ENCODE assay signal across 19 mouse cellular contexts in the genomic region with DNA sequence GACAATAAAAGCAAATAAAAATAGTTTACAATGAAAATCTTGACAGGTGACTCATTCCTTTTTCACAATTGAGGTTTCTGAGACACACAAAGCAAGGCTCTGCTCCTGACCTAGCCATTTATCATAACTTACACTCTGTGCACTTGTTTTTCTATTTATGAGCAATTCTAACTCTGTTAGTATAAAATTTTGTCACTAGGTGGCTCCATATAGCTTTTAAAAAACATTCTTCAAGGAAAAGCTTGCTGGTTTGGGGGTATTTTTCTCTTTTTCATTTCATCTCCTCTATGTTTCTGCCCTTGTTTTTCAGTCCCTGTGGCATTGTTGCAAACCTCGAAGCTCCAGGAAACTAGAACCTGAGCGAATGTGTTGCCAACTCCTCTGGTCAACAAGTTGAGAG.
DNase-seq lines count a peak whose midpoint lies in the region; ATAC-seq and TF ChIP-seq lines count a peak whose summit lies in the region.
"Had no signal": no experiment of that assay in that cellular context is flagged by ENCODE, and none has a peak within 500 bp of the region (broad histone marks: within the 10 kb centered on the region; RNA-seq: fewer than 3 reads in every experiment).

No protein-coding gene starts in this region.

- no peaks in the 10 kb centered on the region for H3K4me1 ChIP-seq in forebrain, embryonic 14.5 days (ENCODE audit: control insufficient read depth, insufficient read depth, low read length)
- no peaks in the 10 kb centered on the region for H3K4me1 ChIP-seq in forebrain, embryonic 11.5 days (replicated peaks; ENCODE audit: control insufficient read depth, insufficient read depth, low read length)
- no peaks in the 10 kb centered on the region for H3K4me1 ChIP-seq in limb, embryonic 14.5 days (ENCODE audit: control insufficient read depth, insufficient read depth, low read length)
- no peaks in the 10 kb centered on the region for H3K4me1 ChIP-seq in limb, embryonic 10.5 days
- H3K4me1 ChIP-seq: embryonic facial prominence, embryonic 13.5 days; forebrain, embryonic 13.5 days; heart, embryonic 15.5 days; limb, embryonic 15.5 days; midbrain, embryonic 12.5 days; neural tube, embryonic 13.5 days had no signal

- H3K9me3 ChIP-seq in forebrain, embryonic 14.5 days (replicated peaks; ENCODE audit: control insufficient read depth, low read length): no peaks in the 10 kb centered on the region
- no peaks in the 10 kb centered on the region for H3K9me3 ChIP-seq in forebrain, embryonic 11.5 days (ENCODE audit: control insufficient read depth, low read length)
- H3K9me3 ChIP-seq in limb, embryonic 14.5 days (ENCODE audit: control insufficient read depth, low read length): no peaks in the 10 kb centered on the region
- H3K9me3 ChIP-seq in limb, embryonic 10.5 days (replicated peaks): no peaks in the 10 kb centered on the region
- H3K9me3 ChIP-seq: embryonic facial prominence, embryonic 13.5 days; forebrain, embryonic 13.5 days; heart, embryonic 15.5 days; limb, embryonic 15.5 days; midbrain, embryonic 12.5 days; neural tube, embryonic 13.5 days had no signal

- H3K36me3 ChIP-seq in forebrain, embryonic 14.5 days (ENCODE audit: control insufficient read depth, insufficient read depth, low read length): no peaks in the 10 kb centered on the region
- H3K36me3 ChIP-seq in forebrain, embryonic 11.5 days (ENCODE audit: control insufficient read depth, insufficient read depth, low read length): no peaks in the 10 kb centered on the region
- no peaks in the 10 kb centered on the region for H3K36me3 ChIP-seq in limb, embryonic 14.5 days (ENCODE audit: control insufficient read depth, insufficient read depth, low read length)
- H3K36me3 ChIP-seq in limb, embryonic 10.5 days: no peaks in the 10 kb centered on the region
- H3K36me3 ChIP-seq: embryonic facial prominence, embryonic 13.5 days; heart, embryonic 15.5 days; limb, embryonic 15.5 days; midbrain, embryonic 12.5 days; neural tube, embryonic 13.5 days had no signal

- H3K27me3 ChIP-seq in forebrain, embryonic 14.5 days (replicated peaks; ENCODE audit: control insufficient read depth, insufficient read depth, low read length): no peaks in the 10 kb centered on the region
- H3K27me3 ChIP-seq in forebrain, embryonic 11.5 days (ENCODE audit: control insufficient read depth, insufficient read depth, low read length): no peaks in the 10 kb centered on the region
- H3K27me3 ChIP-seq in limb, embryonic 14.5 days (ENCODE audit: control insufficient read depth, insufficient read depth, low read length): no peaks in the 10 kb centered on the region
- H3K27me3 ChIP-seq in limb, embryonic 10.5 days (ENCODE audit: low read depth, poor library complexity, severe bottlenecking): no peaks in the 10 kb centered on the region
- H3K27me3 ChIP-seq: embryonic facial prominence, embryonic 13.5 days; forebrain, embryonic 13.5 days; heart, embryonic 15.5 days; limb, embryonic 15.5 days; midbrain, embryonic 12.5 days; neural tube, embryonic 13.5 days had no signal

- peak; percentile 72 for DNase-seq in forebrain, embryonic 14.5 days (ENCODE audit: low spot score)
- DNase-seq in forebrain, embryonic 11.5 days (ENCODE audit: low spot score): no peak
- DNase-seq in limb, embryonic 14.5 days (ENCODE audit: low spot score): peak; percentile 36
- no peak for DNase-seq in limb, embryonic 10.5 days (ENCODE audit: low spot score)
- peak; percentile 30 for DNase-seq in Muller cell, postnatal 12 days (ENCODE audit: inconsistent ontology term)
- peak; percentile 25 for DNase-seq in retina, postnatal 1 day
- no peak for DNase-seq in gastrocnemius, postnatal 36 days
- DNase-seq in cerebellum, adult 18-20 months: no peak
- DNase-seq: adrenal gland, postnatal 25 days; cerebellum, adult 2 months; gastrocnemius, postnatal 25 days; kidney, postnatal 25 days; layer of hippocampus, postnatal 36 days had no signal

- WGBS in forebrain, embryonic 14.5 days: 54% methylated on average over 2 of the region's 2 CpGs
- 50% methylated on average over 2 of the region's 2 CpGs for WGBS in forebrain, embryonic 11.5 days
- 39% methylated on average over 2 of the region's 2 CpGs for WGBS in limb, embryonic 14.5 days
- WGBS in limb, embryonic 10.5 days: 70% methylated on average over 2 of the region's 2 CpGs

- no peak overlapping the region for H3K4me3 ChIP-seq in forebrain, embryonic 14.5 days (ENCODE audit: low read depth, low read length)
- H3K4me3 ChIP-seq in forebrain, embryonic 11.5 days (ENCODE audit: low read depth, low read length): no peak overlapping the region
- no peak overlapping the region for H3K4me3 ChIP-seq in limb, embryonic 14.5 days (replicated peaks; ENCODE audit: low read length)
- H3K4me3 ChIP-seq in limb, embryonic 10.5 days: no peak overlapping the region
- H3K4me3 ChIP-seq: embryonic facial prominence, embryonic 13.5 days; forebrain, embryonic 13.5 days; heart, embryonic 15.5 days; limb, embryonic 15.5 days; midbrain, embryonic 12.5 days; neural tube, embryonic 13.5 days had no signal

- no peak for TF ChIP-seq POLR2A in limb, embryonic 14.5 days (IDR thresholded peaks at IDR 0.05; ENCODE audit: borderline replicate concordance, extremely low read depth, insufficient read depth, insufficient read length)

- H3K4me2 ChIP-seq in forebrain, embryonic 14.5 days (ENCODE audit: low read length): no peak overlapping the region
- H3K4me2 ChIP-seq in forebrain, embryonic 11.5 days (ENCODE audit: low read depth, low read length, severe bottlenecking): no peak overlapping the region
- H3K4me2 ChIP-seq in limb, embryonic 14.5 days (replicated peaks; ENCODE audit: low read depth, low read length, severe bottlenecking): no peak overlapping the region
- H3K4me2 ChIP-seq: embryonic facial prominence, embryonic 13.5 days; forebrain, embryonic 13.5 days; heart, embryonic 15.5 days; limb, embryonic 15.5 days; midbrain, embryonic 12.5 days; neural tube, embryonic 13.5 days had no signal

- ATAC-seq in forebrain, embryonic 14.5 days: no peak
- ATAC-seq in forebrain, embryonic 11.5 days (replicated peaks; ENCODE audit: low FRiP score): no peak
- ATAC-seq in limb, embryonic 14.5 days (ENCODE audit: low FRiP score, low read depth): no peak
- ATAC-seq: forebrain, embryonic 13.5 days had no signal

- intact Hi-C loops in gastrocnemius, postnatal 36 days (cut with DNase I): no loop called here

- no peak overlapping the region for H3K9ac ChIP-seq in forebrain, embryonic 14.5 days (ENCODE audit: low read length)
- no peak overlapping the region for H3K9ac ChIP-seq in forebrain, embryonic 11.5 days (ENCODE audit: low read length)
- H3K9ac ChIP-seq in limb, embryonic 14.5 days (ENCODE audit: low read depth, low read length, severe bottlenecking): no peak overlapping the region
- H3K9ac ChIP-seq: embryonic facial prominence, embryonic 13.5 days; forebrain, embryonic 13.5 days; heart, embryonic 15.5 days; limb, embryonic 15.5 days; midbrain, embryonic 12.5 days; neural tube, embryonic 13.5 days had no signal

- no peak overlapping the region for H3K27ac ChIP-seq in forebrain, embryonic 14.5 days (ENCODE audit: low read depth, low read length)
- no peak overlapping the region for H3K27ac ChIP-seq in forebrain, embryonic 11.5 days (ENCODE audit: low read depth, low read length)
- no peak overlapping the region for H3K27ac ChIP-seq in limb, embryonic 14.5 days (replicated peaks; ENCODE audit: low read depth, low read length)
- H3K27ac ChIP-seq in limb, embryonic 10.5 days: no peak overlapping the region
- H3K27ac ChIP-seq: embryonic facial prominence, embryonic 13.5 days; forebrain, embryonic 13.5 days; heart, embryonic 15.5 days; limb, embryonic 15.5 days; midbrain, embryonic 12.5 days; neural tube, embryonic 13.5 days had no signal

Comparison
In these comparisons a context has a peak if more than half of its experiments do, and no peak if none do; other contexts are left out.
1. DNase-seq: peak in forebrain, embryonic 14.5 days (single experiment), limb, embryonic 14.5 days (single experiment), Muller cell, postnatal 12 days (single experiment) and retina, postnatal 1 day (single experiment); none in forebrain, embryonic 11.5 days (single experiment), limb, embryonic 10.5 days (single experiment), gastrocnemius, postnatal 36 days (0 of 2) and cerebellum, adult 18-20 months (0 of 2).